Mouse (Mus musculus) layer of hippocampus, adult 9-10 months (tissue): ENCODE results near the gene Sdk2.

ENCODE experiments used
- DNase-seq: peaks from one replicate; pipeline ENCODE4 v3.0.0; 2022; ENCODE audit warnings: low spot score

The Sdk2 gene

DNA sequence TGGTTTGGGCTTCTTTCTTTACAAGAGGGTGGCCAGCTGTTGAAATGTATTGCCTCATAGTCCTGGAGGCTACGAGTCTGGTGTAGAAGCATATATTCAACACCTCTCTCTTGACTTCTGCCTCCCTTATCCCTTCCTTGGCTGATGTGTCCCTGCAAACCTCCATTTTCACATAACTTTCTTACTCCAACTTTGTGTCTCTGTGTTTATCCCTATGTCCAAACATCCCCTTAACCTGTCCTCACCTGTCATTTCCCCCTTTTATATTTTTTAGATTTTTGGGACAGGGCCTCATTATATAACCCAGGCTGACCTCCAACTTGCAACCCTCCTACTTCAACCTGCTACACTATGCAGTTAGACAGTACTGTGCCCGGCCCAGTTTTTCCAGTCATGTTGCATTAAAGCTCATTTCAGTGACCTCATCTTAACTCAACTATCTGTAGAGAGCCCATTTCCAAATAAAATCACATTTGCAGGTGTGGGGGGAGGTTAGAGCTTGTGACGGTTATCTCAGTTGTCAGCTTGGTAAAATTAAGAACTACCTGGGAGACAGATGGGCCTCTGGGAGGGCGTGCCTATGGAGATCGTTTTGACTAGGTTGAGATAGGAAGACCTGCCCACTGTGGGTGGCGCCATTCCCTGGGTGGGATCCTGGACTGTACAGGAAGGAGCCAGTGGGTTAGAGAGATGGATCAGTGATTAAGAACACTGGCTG lies 302.6 kb downstream of the Sdk2 start:
- DNase-seq = no peak

DNA sequence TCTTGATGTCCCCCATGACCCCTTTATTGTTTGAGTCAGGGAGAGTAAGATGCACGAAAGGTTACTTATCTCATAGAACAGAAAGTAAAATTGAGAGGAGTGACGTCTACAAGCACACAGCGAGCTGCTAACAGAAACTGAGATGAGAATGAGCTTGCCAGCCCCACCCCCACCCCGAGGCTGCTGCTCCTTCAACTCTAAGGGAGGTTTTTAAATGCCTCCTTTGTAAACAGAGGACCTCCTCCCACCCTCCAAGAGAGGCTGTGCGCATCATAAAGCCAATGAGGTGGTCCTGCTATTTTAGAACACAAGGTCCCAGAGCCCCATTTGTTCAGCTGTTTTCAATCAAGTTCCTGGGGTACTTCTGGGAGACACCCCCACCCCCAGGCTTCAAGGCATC lies 303.4 kb downstream of the Sdk2 start:
- no peak for DNase-seq

DNA sequence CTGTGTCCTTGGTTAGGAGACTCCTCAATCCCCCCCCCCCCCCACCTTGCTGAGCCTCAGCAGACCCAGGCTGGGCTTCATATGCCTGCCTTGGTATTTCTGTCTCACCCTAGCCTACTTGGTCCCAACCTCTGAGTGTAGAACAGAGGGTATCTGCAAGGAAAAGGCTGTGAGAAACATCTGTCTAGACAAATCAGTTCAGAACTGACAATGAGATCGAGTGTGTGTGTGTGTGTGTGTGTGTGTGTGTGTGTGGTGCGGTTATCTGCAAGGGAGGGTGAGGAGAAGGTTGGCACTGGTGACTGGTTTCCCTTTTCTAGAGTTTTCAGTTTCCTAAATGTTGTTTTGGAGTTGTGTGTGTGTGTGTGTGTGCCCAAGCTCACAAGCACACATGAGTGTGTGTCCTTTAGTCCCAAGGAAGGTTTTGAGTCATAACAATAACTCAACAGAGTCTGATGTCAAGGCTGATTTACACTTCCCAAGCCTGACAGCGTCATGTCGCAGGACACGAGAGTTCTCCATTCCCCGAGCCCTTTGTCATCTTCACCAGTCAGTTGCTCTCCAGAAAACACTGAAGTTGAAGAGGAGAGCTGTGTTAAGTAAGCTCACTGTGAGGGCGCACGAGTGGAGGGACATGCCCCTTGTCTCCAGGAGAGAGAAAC lies 304.6 kb downstream of the Sdk2 start:
- DNase-seq = no peak

DNA sequence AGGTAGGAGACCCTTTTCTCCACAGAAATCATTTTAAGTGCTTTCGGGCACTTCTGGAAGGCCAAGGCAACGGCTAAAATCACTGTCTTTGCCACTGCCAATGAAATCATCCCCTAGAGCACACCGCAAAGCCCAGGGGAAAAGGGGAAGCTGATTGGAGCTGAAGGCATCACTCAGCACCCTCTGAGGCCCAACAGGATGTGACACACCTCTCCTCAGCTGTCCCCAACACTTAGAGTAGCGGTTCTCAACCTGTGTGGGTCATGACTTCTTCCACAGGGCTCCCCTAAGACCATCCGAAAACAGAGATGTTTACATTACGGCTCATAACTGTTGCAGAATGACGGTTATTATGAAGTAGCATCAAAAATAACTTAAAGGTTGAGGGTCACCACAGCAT lies 305.2 kb downstream of the Sdk2 start:
- no peak for DNase-seq

DNA sequence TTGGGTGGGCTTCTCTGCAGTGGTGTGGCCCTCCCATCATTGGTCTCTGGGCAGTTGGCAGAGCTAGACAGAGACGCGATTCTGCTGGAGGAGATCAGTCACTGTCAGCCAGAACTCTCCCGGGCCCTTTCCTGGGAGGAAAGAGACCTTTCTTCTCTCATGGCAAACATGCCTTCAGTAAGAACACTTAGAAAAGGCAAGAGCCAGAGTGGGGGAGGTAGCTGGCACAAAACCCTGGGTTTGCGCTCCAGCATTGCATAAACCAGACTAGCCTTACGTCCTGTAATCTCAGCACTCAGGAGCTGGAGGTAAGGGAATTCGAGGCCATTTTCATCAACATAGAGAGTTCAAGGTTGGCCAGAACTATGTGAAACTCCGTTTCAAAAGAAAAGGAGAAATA lies 306.4 kb downstream of the Sdk2 start:
- DNase-seq = no peak

DNA sequence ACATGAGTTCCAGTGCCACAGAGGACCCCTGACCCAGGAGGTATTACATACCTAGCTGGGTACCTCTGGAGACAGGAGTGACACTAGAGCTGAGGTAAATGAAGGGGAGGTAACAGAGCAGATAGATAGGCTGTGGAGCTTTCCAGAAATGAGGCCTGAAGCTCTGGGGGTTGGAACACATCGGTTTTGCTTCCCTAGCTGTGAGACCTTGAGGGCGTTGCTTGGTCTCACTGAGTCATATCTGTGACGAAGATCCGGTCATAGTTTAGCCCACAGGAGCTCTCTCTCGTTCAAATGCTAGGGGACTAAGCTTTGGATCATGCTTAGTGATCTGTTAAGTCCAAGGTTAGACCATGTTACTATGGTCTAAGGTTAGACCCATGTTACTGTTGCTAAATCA lies 308.0 kb downstream of the Sdk2 start:
- DNase-seq = no peak

DNA sequence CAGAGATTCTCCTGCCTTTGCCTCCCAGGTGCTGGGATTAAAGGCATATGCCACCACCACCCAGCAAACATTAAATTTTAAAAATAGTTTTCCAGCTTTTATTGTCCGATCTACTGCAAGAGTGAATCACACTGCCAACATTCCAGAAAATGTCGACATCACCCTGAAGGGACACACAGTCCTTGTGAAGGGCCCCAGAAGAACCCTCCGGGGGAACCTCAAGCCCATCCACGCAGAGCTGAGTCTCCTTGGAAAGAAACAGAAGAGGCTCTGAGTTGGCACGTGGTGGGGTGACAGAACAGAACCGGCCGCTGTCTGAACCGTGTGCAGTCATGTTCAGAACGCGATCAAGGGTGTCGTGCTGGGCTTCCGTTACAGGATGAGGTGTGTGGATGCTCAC lies 310.3 kb downstream of the Sdk2 start:
- no peak for DNase-seq

DNA sequence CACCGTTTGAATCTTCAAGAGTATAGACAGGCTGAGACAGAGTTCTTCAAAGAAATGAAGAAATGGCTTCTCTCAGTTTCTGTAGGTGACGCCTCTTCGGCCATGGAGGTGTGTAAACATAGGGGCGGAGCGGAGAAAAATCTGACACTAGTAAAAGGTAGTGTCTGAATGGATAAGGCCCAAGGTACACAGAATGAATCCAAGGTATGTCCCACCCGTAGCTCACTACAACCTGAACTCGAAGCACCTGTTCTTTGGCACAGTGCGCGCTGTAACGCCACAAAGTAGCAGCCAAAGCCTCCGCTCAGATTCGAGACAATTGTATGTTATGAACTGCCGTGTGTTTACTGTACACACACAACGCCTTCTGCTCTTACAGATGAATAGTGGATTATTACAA lies 311.0 kb downstream of the Sdk2 start:
- DNase-seq = no peak

DNA sequence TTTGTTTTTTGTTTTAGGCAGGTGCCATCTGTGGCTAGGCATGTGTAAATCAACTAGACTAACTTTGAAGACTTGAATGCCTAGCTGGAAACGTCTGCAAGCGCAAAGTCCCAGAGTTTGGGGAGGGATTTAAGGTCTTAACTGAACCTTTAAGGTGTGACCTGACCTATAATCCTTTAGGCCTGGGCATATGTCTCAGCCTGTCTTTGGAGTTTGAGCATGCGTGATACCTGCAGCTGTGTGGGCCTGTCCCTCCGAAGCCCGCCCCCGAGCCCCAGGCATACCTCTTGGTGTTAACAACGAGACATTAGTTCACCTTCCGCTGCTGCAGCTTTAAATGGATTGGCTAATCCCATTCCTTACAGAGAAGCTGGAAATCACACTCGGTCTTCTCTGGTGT lies 312.0 kb downstream of the Sdk2 start:
- DNase-seq = no peak

DNA sequence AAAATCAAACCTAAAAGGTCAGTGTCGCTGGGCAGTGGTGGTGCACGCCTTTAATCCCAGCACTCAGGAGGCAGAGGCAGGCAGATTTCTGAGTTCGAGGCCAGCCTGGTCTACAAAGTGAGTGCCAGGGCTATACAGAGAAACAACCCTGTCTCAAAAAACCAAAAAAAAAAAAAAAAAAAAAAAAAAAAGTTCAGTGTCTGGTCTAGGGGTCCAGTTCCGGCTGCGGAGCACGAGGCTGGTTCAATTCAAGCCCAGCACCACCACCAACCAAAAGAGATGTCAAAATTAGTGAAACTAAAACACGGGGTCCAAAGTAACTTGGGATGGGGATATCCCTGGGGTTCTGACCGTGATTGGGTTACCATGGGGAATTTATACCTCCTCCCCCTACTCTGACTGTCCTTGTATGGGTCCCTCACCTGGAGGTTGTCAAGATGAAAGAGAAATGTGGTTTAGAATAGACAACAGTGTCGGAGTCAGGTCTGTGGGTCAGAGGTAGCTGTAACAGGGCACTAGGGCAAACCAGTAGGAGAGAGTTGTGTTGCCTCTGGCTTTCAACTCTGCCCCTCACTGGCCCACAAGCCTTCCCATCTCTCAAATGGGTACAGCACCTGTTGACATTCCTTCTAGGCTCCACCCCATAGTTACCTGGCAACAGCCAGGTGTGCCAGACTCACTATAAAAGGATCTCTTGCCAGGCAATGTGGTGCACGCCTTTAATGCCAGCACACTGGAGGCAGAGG lies 314.0 kb downstream of the Sdk2 start:
- no peak for DNase-seq

DNA sequence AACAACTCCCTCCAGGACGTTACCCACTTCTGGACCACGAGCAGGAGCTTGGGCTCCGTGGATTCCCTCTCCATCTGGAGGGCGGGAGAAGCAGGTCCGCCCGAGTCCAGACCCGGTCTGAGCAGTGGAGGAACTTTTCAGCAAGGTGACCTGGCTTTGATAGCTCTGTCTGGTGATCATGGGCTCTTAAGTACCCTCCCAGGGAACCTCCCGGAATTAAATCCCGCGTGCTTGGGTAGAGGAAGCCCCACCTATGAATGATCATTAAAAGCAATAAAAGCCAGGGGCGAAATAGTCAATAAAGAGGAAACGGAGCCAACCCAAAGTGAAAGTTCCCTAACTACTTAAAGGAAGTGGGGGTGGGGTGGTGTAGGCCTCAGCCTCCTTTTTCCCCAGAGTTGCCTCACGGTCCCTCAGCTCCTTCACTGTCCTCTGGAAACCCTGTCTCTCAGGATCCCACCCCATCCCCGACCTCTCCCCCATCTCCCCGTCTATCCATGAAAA lies 314.6 kb downstream of the Sdk2 start:
- DNase-seq = no peak

DNA sequence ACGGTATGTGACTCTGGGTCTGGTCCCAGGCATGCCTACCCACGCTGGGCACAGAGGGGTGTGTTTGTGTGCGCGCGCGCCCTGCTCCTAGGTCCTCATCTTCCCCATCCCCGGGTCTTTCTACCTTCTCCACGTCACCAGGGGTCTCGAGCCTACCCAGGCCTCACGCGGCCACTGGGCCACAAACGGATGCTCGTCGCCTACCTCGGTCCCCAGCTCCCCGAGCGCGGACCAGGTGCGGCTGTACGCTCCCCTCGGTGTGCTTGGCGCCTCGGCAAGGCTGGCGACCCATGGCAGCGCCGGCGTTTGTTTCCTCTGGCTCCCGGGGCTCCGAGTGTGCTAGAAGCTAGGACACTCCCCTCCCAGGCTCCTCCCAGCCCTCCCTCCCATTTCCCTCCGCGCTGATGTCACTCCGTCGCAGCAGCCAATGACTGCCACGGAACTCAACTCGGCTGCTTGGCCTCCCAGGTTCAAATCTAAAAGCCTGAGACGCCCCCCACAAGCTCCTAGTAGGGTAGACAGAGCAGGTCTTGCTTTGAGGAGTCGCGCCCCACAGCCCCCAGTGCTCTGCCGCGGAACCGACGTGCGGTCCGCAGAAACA lies 315.3 kb downstream of the Sdk2 start, which contains the start of gene Cdc42ep4:
TSS of gene Cdc42ep4 (minus strand) at position 398 of the 601 bp plus-strand sequence.
- DNase-seq = peak; percentile 37

DNA sequence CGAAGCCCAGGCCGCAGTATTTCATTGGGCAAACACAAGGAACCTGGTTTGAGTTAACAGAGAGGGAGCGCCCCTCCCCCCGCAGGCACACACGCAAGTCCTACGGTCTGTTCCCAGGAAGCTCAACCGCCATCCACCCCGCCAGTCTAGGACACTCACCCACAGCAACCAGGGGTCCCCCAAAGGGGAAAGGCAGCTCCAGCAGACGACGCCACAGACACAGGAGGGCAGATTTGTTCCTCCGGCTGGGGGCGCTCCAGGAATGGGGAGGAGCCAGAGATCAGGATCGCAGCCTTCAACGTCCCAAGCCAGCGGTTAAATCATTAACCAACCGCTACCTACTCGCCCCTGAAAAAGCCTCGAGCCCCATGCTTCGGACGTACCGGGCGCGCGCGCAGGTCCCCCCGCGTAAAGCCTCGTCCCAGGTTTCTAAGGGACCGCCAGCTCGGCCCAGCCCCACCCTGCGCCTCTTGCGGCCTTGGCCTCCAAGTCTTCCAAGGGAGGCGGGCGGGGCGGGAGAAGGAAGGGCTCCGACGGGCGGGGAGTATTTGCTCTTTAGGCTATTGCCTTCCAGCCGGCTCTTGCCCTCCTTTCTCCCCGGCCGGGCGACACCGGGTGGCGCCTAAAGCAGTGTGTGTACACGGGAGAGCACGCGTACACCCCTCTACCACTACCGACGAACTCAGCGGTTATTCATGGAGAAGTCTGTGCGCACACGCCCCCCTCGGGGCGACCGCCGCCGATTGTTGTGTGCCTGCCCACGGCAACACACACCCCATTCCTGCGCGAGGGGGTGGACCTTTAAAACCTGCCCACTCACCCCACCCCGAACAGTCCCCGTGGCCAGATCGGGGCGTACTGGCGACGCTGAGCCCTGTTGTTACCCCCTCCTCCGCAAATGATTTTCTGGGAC lies 316.0 kb downstream of the Sdk2 start:
- no peak for DNase-seq

DNA sequence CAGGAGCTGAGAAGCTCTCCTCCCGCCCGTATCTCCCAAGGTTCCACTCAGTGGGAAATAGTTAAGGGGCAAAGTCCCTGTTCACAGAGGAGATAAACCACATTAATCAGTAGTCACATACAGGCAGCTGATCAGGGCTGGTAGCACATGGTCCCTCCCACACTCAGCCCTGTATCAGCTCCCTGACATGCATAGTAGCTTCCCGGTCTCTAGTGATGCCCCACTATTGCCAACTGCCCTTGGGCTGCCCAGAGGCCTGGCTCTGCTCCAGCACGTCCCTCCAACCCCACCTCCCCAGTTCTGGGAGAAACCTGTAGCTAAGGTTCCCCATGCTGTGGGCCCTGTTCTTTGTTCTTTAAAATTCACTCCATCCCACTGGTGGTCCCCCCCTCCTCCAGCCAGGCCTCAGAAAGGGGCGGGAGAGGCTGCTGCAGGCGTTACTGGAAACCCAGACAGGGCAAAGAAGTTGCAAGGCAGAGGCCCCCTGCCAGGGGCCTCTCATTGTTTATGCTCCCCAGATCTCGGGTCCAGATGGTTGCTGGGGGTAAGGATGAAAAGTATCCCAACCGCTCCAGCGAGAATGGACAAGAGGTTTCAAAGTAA lies 317.0 kb downstream of the Sdk2 start:
- DNase-seq = no peak

DNA sequence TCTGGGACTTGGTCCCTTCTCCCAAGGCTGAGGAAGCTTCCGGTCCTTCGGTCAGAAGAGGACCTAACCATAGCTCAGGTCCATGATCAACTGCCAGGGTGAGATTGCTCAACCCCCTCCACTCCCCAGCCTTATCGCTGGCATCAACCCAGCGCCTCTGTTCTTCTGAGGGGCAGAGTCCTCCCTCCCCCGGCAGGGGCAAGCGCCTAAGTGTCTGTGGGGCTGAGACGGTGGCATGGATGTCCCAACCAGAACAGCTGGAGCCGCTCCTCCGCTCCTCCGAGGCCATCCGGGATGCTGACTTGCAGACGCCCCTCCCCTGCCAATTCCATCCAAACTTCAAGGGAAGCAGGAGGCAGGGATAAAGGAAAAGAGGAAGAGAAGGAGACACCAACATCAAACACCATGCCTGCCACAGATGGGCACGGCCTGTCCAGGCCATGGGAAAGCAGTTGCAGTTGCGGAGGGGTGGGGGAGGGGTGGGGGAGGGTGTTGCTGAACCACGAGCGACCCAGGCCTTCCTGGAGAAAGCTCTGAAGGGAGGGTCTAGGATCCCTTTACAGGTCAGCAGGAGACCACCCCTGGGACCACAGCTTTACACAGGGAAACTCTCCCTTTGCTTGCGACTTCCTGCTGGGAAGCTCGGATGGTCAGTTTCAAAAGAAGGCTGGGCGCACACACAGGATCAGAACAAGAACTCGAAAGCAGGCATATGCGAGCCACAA lies 317.9 kb downstream of the Sdk2 start:
- DNase-seq = no peak

DNA sequence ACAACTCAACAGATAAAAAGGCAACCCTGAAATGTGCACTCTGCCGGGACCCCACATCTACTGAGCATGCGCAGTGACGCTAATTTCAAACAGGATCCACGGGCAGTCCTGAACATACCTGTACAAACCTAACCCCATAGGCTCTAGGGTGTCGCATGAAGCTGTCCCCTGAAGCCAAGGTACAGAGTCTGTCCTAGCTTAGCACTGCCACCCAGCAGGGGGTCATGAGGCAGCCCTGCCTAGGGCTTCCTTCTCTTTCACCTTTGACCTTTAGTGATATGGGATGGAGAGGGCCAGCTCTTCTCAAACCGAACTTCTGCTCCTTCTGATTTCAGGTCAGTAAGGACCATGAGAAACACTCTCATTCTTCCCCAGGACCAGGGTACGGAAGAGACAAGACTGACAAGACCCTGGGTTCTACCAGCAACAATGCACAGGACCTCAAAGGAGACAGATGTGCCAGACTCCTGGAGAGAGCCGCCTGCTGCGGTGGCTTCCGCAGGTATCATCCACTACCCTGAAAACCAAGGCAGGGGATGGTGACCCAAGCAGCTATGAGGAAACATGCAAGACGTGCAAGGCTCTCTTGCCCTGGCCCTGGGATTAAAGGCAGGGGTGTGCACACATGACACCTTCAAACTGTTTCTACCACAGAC lies 319.0 kb downstream of the Sdk2 start:
- DNase-seq = no peak

DNA sequence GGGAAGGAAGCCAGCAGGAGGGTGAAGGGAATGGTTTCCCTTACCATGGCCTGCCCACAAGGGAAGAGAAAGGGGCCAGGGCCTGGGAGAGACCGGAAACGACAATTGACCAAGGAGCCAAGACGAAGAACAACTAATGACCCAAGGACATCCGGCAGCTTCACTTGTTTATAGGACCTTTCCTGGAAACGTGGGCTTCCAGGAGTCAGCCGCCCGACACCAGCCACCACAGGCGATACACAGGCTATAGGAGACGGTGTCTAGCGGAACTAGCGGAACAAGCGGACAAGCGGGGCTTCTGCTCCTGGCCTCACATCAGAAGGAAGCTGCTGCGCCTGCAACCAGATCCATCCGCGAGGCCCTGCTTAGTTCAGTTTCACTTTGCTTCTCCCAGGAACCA lies 319.8 kb downstream of the Sdk2 start:
- no peak for DNase-seq

DNA sequence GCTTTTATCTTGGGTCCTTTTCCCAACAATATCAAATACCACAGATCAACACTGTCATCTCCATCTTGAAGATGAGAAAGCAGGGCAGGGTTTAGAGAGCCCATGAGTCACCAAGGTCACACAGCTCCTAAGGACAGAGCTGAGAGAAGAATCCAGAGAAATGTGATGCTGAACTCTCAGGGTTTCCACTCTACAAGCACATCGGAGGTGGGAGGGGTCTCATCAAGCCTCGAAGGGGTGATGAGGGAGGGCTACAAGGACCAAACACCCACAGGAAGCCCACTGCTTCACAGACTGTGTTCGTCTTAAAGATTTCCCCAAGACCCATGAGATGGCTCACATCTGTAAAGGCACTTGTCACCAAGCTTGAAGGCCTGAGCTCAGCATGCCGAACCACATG lies 320.9 kb downstream of the Sdk2 start:
- DNase-seq = no peak

DNA sequence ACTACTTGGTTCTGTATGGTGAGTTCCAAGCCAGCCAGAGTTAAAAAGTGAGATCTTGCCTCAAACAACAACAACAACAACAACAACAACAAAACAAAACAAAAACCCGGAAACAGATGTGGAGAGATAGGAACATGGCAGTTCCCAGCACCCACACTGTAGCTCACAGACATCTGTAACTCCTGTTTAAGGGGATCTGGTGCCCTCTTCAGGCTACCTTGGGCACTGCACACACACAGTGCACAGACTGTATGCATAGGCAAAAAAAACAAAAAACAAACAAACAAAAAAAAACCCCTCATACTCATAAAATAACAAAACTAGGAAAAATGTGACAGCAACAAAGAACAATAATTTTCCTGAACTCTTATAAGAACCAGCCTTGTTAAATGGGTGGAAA lies 323.8 kb downstream of the Sdk2 start:
- no peak for DNase-seq

DNA sequence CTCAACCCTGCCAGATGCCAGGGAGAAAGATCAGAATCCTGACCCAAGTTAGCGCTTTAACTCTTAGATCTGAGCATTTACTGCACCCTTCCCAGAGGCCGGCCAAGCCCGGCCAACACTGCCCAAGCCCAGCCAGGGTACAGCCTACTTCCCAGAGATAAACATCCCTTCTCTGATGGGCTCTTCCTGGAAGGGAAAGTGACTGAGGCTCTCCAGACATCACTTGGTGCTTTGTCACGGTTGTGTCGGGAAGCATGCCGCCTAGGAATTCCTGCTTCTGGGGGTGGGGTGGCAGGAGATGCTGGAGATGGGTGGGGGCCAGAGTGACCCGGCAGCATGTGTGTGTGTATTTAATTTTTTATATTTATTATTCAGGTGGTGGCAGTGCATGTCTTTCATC lies 326.7 kb downstream of the Sdk2 start:
- no peak for DNase-seq
